Comparison of ENCODE assay signal across 11 mouse cellular contexts in genomic region chr5:24800416-24800815, GRCm38 (mm10). TPM values are rescaled to one million over a fixed set of nuclear protein-coding genes. Genes with fewer than 3 reads are reported as not detected.
A peak's percentile ranks its signal among the peaks of the same experiment; 100 is the strongest.
DNase-seq lines count a peak whose midpoint lies in the region; ATAC-seq and TF ChIP-seq lines count a peak whose summit lies in the region.
"Had no signal": no experiment of that assay in that cellular context is flagged by ENCODE, and none has a peak within 500 bp of the region (broad histone marks: within the 10 kb centered on the region; RNA-seq: fewer than 3 reads in every experiment).

No protein-coding gene starts in this region.

- TF ChIP-seq POLR2A in lung, adult 2 months (IDR thresholded peaks at IDR 0.05; ENCODE audit: borderline replicate concordance, extremely low read depth, low read depth, low read length), result no peak
- no peak for TF ChIP-seq POLR2A in brain, embryonic 14.5 days (IDR thresholded peaks at IDR 0.05; ENCODE audit: borderline replicate concordance, extremely low read depth, insufficient read depth, insufficient read length, poor library complexity, severe bottlenecking)
- no peak for TF ChIP-seq POLR2A in small intestine, adult 2 months (IDR thresholded peaks at IDR 0.05; ENCODE audit: low read depth, low read length)

- peak; percentile 25 for DNase-seq in forebrain, embryonic 14.5 days (ENCODE audit: low spot score)
- DNase-seq in lung, adult 2 months, result no peak
- DNase-seq in lung, adult 18-20 months, result no peak
- no peak for DNase-seq in brain, embryonic 14.5 days (ENCODE audit: low read depth)
- no peak for DNase-seq in testis, postnatal 14 days (ENCODE audit: low spot score)
- DNase-seq in hindbrain, embryonic 10.5 days (ENCODE audit: low spot score), result no peak

- H3K9me3 ChIP-seq in forebrain, embryonic 14.5 days (replicated peaks; ENCODE audit: control insufficient read depth, low read length), result no peaks in the 10 kb centered on the region
- no peaks in the 10 kb centered on the region for H3K9me3 ChIP-seq in forebrain, embryonic 12.5 days
- no peaks in the 10 kb centered on the region for H3K9me3 ChIP-seq in hindbrain, embryonic 10.5 days
- H3K9me3 ChIP-seq: embryonic facial prominence, embryonic 12.5 days; G1E had no signal

- no peak overlapping the region for H3K4me2 ChIP-seq in forebrain, embryonic 14.5 days (ENCODE audit: low read length)
- H3K4me2 ChIP-seq in forebrain, embryonic 12.5 days, result no peak overlapping the region
- H3K4me2 ChIP-seq: embryonic facial prominence, embryonic 12.5 days had no signal

- no peak overlapping the region for H3K4me3 ChIP-seq in forebrain, embryonic 14.5 days (ENCODE audit: low read depth, low read length)
- H3K4me3 ChIP-seq in forebrain, embryonic 12.5 days (replicated peaks), result no peak overlapping the region
- H3K4me3 ChIP-seq in lung, adult 2 months (replicated peaks; ENCODE audit: extremely low read depth, low read depth, low read length), result no peak overlapping the region
- no peak overlapping the region for H3K4me3 ChIP-seq in small intestine, adult 2 months (ENCODE audit: low read depth, low read length)
- no peak overlapping the region for H3K4me3 ChIP-seq in hindbrain, embryonic 10.5 days
- H3K4me3 ChIP-seq: embryonic facial prominence, embryonic 12.5 days; megakaryocyte, embryonic 14.5 days had no signal

- H3K9ac ChIP-seq in forebrain, embryonic 14.5 days (ENCODE audit: low read length), result no peak overlapping the region
- H3K9ac ChIP-seq in forebrain, embryonic 12.5 days, result no peak overlapping the region
- H3K9ac ChIP-seq: embryonic facial prominence, embryonic 12.5 days had no signal

- no peaks in the 10 kb centered on the region for H3K27me3 ChIP-seq in forebrain, embryonic 14.5 days (replicated peaks; ENCODE audit: control insufficient read depth, insufficient read depth, low read length)
- H3K27me3 ChIP-seq in forebrain, embryonic 12.5 days, result no peaks in the 10 kb centered on the region
- no peaks in the 10 kb centered on the region for H3K27me3 ChIP-seq in small intestine, adult 2 months (ENCODE audit: control insufficient read depth, insufficient read depth, low read length)
- H3K27me3 ChIP-seq in hindbrain, embryonic 10.5 days (ENCODE audit: insufficient read depth, poor library complexity, severe bottlenecking), result no peaks in the 10 kb centered on the region
- H3K27me3 ChIP-seq: embryonic facial prominence, embryonic 12.5 days had no signal

- ATAC-seq in forebrain, embryonic 14.5 days, result no peak
- no peak for ATAC-seq in forebrain, embryonic 12.5 days (ENCODE audit: low FRiP score)

- peaks cover 34% of the 10 kb centered on the region for H3K36me3 ChIP-seq in forebrain, embryonic 14.5 days (ENCODE audit: control insufficient read depth, insufficient read depth, low read length)
- H3K36me3 ChIP-seq in forebrain, embryonic 12.5 days (replicated peaks), result peaks cover 33% of the 10 kb centered on the region
- peaks cover 23% of the 10 kb centered on the region for H3K36me3 ChIP-seq in small intestine, adult 2 months (ENCODE audit: control insufficient read depth, insufficient read depth, low read length)
- peaks cover 45% of the 10 kb centered on the region for H3K36me3 ChIP-seq in hindbrain, embryonic 10.5 days

- no peak overlapping the region for H3K27ac ChIP-seq in forebrain, embryonic 14.5 days (ENCODE audit: low read depth, low read length)
- no peak overlapping the region for H3K27ac ChIP-seq in forebrain, embryonic 12.5 days
- no peak overlapping the region for H3K27ac ChIP-seq in small intestine, adult 2 months (ENCODE audit: insufficient read depth, low read depth, low read length)
- no peak overlapping the region for H3K27ac ChIP-seq in hindbrain, embryonic 10.5 days
- H3K27ac ChIP-seq: embryonic facial prominence, embryonic 12.5 days had no signal

- no peaks in the 10 kb centered on the region for H3K4me1 ChIP-seq in forebrain, embryonic 14.5 days (ENCODE audit: control insufficient read depth, insufficient read depth, low read length)
- no peaks in the 10 kb centered on the region for H3K4me1 ChIP-seq in forebrain, embryonic 12.5 days
- no peaks in the 10 kb centered on the region; the same call in 1 of the 2 replicates for H3K4me1 ChIP-seq in lung, adult 2 months (ENCODE audit: control insufficient read depth, insufficient read depth, low read length)
- peaks cover 2% of the 10 kb centered on the region; the same call in 1 of the 2 replicates for H3K4me1 ChIP-seq in small intestine, adult 2 months (ENCODE audit: control insufficient read depth, insufficient read depth, insufficient read length, low read length)
- no peaks in the 10 kb centered on the region for H3K4me1 ChIP-seq in hindbrain, embryonic 10.5 days (replicated peaks)

- 0 out of 2 replicates have a peak, but pooled peaks have one; percentile 19 for TF ChIP-seq CTCF in lung, adult 2 months (IDR thresholded peaks at IDR 0.05; ENCODE audit: insufficient read depth, low read length)
- peak; percentile 34; the same call in 1 of the 2 replicates for TF ChIP-seq CTCF in brain, embryonic 14.5 days (IDR thresholded peaks at IDR 0.05; ENCODE audit: borderline replicate concordance, extremely low read depth, insufficient read depth, insufficient read length)
- TF ChIP-seq CTCF in small intestine, adult 2 months (IDR thresholded peaks at IDR 0.05; ENCODE audit: extremely low read depth, insufficient read length, insufficient replicate concordance, low read depth, low read length), result peak; percentile 50; the same call in 1 of the 2 replicates

RNA-seq across cellular contexts. Expression of gene Rheb, which starts 42.0 kb away (rescaled TPM):
- polyA plus RNA-seq in forebrain, embryonic 14.5 days (2014; fragmentation: Nextera tagmentation; extraction: Ambion mirVana), result 229 and 235 TPM in 2 replicates
- polyA plus RNA-seq in forebrain, embryonic 12.5 days (2016; fragmentation: Nextera tagmentation; extraction: Ambion mirVana), result 188 and 201 TPM in 2 replicates
- 27.1 and 28.9 TPM in 2 replicates for polyA plus RNA-seq in lung, adult 2 months (2012; rRNA removed)
- 80.5 and 88.6 TPM in 2 replicates for polyA plus RNA-seq in brain, embryonic 14.5 days (2012; rRNA removed)
- polyA plus RNA-seq in small intestine, adult 2 months (2012; rRNA removed), result 10.7 and 17.3 TPM in 2 replicates
- polyA plus RNA-seq in hindbrain, embryonic 10.5 days (2016; fragmentation: Nextera tagmentation; extraction: Ambion mirVana), result 156 and 180 TPM in 2 replicates

RNA-seq across cellular contexts. Expression of gene Crygn, which starts 42.6 kb away (rescaled TPM):
- 1.8 TPM in 1 of 2 replicates, not detected in the other for polyA plus RNA-seq in forebrain, embryonic 14.5 days (2014; fragmentation: Nextera tagmentation; extraction: Ambion mirVana)
- not detected in 2 replicates for polyA plus RNA-seq in forebrain, embryonic 12.5 days (2016; fragmentation: Nextera tagmentation; extraction: Ambion mirVana)
- 0.27 and 0.28 TPM in 2 replicates for polyA plus RNA-seq in lung, adult 2 months (2012; rRNA removed)
- polyA plus RNA-seq in brain, embryonic 14.5 days (2012; rRNA removed), result not detected in 2 replicates
- polyA plus RNA-seq in small intestine, adult 2 months (2012; rRNA removed), result 0.37 TPM in 1 of 2 replicates, not detected in the other
- 0.42 and 0.44 TPM in 2 replicates for polyA plus RNA-seq in hindbrain, embryonic 10.5 days (2016; fragmentation: Nextera tagmentation; extraction: Ambion mirVana)
